Mouse (Mus musculus): Measurements from ENCODE around the gene Jmjd8. TPM values are rescaled to one million over a fixed set of nuclear protein-coding genes. Genes with fewer than 3 reads are reported as not detected.

Jmjd8 gene
- polyA plus RNA-seq, 1 experiment from 2014 or later, result 60.6 TPM

DNA sequence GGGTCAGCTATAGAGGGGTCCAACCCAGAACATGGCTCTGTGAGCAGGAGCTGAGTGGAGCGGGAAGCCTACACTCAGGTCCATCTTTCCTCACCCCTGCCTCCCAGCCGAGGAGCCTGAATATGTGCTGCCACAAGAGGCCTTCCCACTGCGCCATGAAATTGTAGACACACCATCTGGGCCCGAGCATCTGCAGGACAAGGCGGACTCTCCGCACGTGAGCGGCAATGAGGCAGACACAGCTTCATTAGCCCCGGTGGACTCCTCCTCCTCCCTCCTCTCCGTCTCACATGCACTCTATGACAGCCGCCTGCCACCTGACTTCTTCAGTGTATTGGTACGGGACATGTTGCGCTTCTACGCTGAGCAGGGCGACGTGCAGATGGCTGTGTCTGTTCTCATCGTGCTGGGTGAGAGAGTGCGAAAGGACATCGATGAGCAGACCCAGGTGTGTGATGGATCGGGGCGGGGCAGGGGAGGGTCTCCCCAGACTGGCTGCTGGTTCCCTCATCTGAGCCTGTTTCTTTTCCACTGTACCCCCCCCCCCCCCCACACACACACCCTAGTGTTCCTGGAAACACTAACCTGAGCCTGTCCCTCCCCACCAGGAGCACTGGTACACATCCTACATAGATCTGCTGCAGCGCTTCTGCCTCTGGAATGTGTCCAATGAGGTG, 983 bp upstream of the Jmjd8 start:
- no peak for ATAC-seq (ENCODE audit: low read depth)
- H3K27ac ChIP-seq (replicated peaks), result 0 out of 2 replicates have a peak overlapping the region, but pooled peaks have one; percentile 94
- 86% methylated on average over 22 of the region's 22 CpGs for WGBS
- peaks cover 85% of the 10 kb centered on the region for H3K4me1 ChIP-seq (replicated peaks)
- H3K9me3 ChIP-seq, result no peaks in the 10 kb centered on the region
- peak overlapping the region; percentile 89 for H3K9ac ChIP-seq
- no peak overlapping the region for H3K4me2 ChIP-seq
- H3K27me3 ChIP-seq, result no peaks in the 10 kb centered on the region
- H3K36me3 ChIP-seq, result peaks cover 51% of the 10 kb centered on the region
- H3K4me3 ChIP-seq, result no peak overlapping the region

DNA sequence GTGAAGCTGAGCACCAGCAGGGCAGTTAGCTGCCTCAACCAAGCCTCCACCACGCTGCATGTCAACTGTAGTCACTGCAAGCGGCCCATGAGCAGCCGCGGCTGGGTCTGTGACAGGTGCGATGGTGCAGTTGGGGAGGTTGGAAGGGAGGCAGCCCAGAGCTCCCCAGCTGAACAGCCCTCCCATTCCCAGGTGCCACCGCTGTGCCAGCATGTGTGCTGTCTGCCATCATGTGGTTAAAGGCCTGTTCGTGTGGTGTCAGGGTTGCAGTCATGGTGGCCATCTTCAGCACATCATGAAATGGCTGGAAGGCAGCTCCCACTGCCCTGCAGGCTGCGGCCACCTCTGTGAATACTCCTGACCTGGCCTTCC, 458 bp upstream of the Jmjd8 start:
- Histone ChIP-seq H3K36me3 (peaks cover 51% of the 10 kb centered on the region), H3K4me1 (replicated peaks) (peaks cover 81% of the 10 kb centered on the region), H3K27ac (replicated peaks) (peak overlapping the region; percentile 94), H3K4me3 (peak overlapping the region; percentile 76), H3K27me3 (no peaks in the 10 kb centered on the region), H3K9me3 (no peaks in the 10 kb centered on the region), H3K4me2 (peak overlapping the region; percentile 96), H3K9ac (peak overlapping the region; percentile 89)
- WGBS, result 85% methylated on average over 8 of the region's 8 CpGs
- ATAC-seq (ENCODE audit: low read depth), result no peak

DNA sequence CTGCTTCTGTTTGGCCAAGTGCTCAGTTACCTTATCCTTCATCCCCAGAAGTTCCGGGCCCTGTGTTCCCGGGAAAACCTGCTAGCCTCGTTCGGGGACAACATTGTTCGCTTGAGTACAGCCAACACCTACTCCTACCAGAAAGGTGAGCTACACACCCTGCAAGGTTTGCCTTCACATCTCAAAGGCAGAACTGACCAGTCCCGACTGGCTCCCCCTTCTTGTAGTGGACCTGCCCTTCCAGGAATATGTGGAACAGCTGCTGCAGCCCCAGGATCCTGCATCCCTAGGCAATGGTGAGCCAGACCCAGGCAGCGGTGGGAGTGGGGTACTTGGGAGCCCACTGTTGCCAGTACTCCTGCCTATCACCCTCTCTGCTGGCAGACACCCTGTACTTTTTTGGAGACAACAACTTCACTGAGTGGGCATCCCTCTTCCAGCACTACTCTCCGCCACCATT, 921 bp downstream of the Jmjd8 start:
- no peaks in the 10 kb centered on the region for H3K27me3 ChIP-seq
- peak overlapping the region; percentile 76 for H3K4me3 ChIP-seq
- no peak for ATAC-seq (ENCODE audit: low read depth)
- peak overlapping the region; percentile 94 for H3K27ac ChIP-seq (replicated peaks)
- peaks cover 84% of the 10 kb centered on the region for H3K4me1 ChIP-seq (replicated peaks)
- H3K9me3 ChIP-seq, result no peaks in the 10 kb centered on the region
- peak overlapping the region; percentile 96 for H3K4me2 ChIP-seq
- H3K36me3 ChIP-seq, result peaks cover 51% of the 10 kb centered on the region
- peak overlapping the region; percentile 89 for H3K9ac ChIP-seq
- WGBS, result 47% methylated on average over 8 of the region's 8 CpGs

DNA sequence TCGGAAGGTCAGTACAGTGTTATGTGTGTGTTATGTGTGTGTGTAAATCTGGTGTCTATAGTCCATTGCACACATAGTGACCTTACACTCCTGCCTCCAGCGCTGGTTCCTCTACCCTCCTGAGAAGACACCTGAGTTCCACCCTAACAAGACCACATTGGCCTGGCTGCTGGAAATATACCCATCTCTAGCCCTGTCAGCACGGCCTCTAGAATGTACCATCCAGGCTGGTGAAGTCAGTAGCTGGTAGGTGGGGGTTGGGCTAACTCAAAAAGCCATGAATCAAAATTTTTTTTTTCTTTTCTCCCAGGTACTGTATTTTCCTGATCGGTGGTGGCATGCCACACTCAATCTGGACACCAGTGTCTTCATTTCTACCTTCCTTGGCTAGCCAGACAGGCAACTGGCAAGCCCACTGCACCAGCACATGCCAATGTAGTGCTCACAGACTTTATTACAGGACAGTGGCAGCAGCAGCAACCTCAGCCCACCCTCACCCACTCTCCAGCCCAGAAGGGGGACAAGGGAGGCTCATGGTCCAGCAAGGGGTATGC, 1.6 kb downstream of the Jmjd8 start:
- no peak for ATAC-seq (ENCODE audit: low read depth)
- peak overlapping the region; percentile 98 for H3K4me2 ChIP-seq
- H3K4me1 ChIP-seq (replicated peaks), result peaks cover 84% of the 10 kb centered on the region
- peaks cover 55% of the 10 kb centered on the region for H3K36me3 ChIP-seq
- H3K27ac ChIP-seq (replicated peaks), result no peak overlapping the region
- no peaks in the 10 kb centered on the region for H3K27me3 ChIP-seq
- peak overlapping the region; percentile 89 for H3K9ac ChIP-seq
- no peaks in the 10 kb centered on the region for H3K9me3 ChIP-seq
- 88% methylated on average over 4 of the region's 4 CpGs for WGBS
- peak overlapping the region; percentile 76 for H3K4me3 ChIP-seq

DNA sequence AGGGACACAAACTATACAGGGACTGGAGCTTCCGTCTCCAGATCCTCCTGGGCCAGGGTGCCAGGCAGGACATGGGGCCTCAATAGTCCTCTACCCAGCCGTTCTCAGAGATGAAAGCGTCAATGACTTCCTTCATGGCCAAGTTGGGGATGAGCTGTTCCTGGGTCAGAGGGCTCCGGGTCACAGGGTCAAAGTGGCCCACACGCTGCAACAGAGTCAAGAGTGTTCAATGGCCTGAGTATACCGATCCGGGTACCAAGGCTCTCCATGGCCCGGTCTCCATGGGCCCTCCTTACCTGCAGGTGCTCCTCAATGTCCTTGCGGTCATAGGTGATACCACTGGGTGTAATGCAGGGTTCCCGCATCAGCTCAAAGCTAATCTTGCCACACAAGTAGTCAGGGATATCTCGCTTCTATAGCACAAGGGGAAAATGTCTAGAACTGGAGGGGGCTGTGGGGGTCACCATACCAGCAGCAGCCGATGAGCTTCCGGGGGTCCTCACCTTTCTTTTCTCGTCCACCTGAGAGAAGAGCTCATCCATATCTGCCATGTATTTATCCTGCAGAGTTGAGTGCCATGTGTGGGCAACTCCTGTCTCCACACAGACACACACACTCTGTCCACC, 2.3 kb downstream of the Jmjd8 start:
- Histone ChIP-seq H3K36me3 (peaks cover 56% of the 10 kb centered on the region), H3K9me3 (no peaks in the 10 kb centered on the region), H3K9ac (peak overlapping the region; percentile 85; the same call in 1 of the 2 replicates), H3K4me2 (peak overlapping the region; percentile 98), H3K4me3 (peak overlapping the region; percentile 76), H3K27ac (replicated peaks) (no peak overlapping the region), H3K27me3 (no peaks in the 10 kb centered on the region), H3K4me1 (replicated peaks) (peaks cover 84% of the 10 kb centered on the region)
- 86% methylated on average over 14 of the region's 14 CpGs for WGBS
- ATAC-seq (ENCODE audit: low read depth), result no peak

DNA sequence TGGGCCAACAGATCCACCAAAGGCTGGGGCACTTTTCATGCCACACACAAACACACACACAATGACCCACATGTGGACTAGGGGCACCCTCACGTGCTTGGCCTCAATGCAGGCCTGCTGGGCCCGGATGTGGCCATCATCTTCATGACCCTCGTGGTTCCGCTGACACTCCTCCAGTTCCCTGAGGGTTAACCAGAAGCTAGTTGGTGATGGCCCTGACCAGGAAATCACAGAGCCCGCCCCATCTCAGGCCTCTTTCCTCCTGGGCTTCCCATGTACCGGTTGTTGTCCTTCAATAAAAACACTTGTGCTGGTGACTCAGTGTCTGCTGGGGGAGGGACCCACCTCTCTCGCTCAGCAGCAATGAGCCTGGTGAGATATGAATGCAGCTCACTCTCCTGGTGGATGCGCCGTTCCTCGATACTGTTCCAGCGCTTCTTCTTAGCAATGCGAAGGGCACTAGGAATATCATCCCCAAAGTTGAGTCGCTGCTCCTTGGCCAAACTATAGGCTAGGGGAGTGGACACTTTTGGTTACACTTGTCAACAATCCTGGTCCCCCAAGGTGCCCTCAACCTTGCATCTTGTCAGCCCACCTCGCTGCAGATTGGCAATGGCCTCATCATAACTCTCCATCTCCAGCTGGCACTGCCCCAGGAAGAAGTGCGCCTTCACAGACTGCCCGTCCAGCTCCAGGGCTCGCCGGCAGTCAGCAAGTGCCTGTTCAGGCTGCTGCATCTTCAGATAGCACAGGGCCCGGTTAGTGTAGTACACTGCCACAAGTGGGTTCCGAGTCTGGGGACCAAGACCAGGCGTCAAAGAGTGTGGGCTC, 3.0 kb downstream of the Jmjd8 start:
- peaks cover 84% of the 10 kb centered on the region for H3K4me1 ChIP-seq (replicated peaks)
- peak overlapping the region; percentile 76 for H3K4me3 ChIP-seq
- peak overlapping the region; percentile 98 for H3K4me2 ChIP-seq
- no peak for ATAC-seq (ENCODE audit: low read depth)
- peak overlapping the region; percentile 85 for H3K9ac ChIP-seq
- H3K27ac ChIP-seq (replicated peaks), result peak overlapping the region; percentile 94
- peaks cover 48% of the 10 kb centered on the region for H3K36me3 ChIP-seq
- WGBS, result 62% methylated on average over 21 of the region's 21 CpGs
- H3K9me3 ChIP-seq, result no peaks in the 10 kb centered on the region
- H3K27me3 ChIP-seq, result no peaks in the 10 kb centered on the region

DNA sequence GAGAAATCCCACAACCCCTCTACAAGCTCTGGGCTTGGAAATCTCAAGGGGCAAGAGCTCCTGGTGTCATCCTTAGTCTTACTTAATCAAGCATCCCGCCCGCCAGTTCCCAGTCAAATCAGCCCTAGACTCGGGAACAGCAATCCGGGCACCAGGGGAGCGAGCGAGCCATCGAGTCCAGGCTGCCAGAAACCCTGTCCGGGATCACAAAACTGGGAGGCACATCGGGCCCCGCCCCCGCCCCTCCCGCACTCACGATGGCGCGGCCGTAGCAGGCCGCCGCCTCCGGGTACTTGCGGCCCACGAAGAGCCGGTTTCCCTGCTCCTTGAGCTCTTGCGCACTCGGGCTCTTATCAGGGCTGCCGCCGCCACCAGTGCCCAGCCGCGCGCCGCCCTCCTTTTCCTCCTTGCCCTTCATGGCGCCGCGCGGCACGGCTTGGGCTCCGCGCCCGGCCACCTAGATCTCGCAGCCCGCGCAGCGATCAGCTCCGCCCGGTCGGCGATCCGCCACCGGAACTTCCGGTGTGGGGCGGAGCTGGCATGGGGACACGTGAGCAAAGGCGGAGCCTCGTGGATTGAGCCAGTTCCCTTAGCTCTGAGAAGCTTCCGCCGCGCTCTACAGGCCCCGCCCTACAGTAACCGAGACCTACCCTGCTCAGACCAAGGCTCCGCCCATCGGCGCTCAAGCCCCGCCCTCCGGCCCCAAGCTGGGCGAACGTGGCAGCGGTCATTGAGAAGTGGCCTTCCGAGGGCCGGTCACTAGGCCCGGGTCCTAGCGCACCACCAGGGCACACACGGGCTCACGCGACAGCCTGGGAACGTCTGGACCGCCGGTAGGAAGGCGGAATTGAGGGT, 4.0 kb downstream of the Jmjd8 start:
- H3K36me3 ChIP-seq, result peaks cover 38% of the 10 kb centered on the region
- ATAC-seq (ENCODE audit: low read depth), result peak; percentile 91
- WGBS, result under 1% methylated on average over 77 of the region's 77 CpGs
- H3K4me2 ChIP-seq, result peak overlapping the region; percentile 98
- peak overlapping the region; percentile 76 for H3K4me3 ChIP-seq
- no peaks in the 10 kb centered on the region for H3K27me3 ChIP-seq
- peak overlapping the region; percentile 85 for H3K9ac ChIP-seq
- no peaks in the 10 kb centered on the region for H3K9me3 ChIP-seq
- H3K27ac ChIP-seq (replicated peaks), result peak overlapping the region; percentile 94
- peaks cover 84% of the 10 kb centered on the region for H3K4me1 ChIP-seq (replicated peaks)

DNA sequence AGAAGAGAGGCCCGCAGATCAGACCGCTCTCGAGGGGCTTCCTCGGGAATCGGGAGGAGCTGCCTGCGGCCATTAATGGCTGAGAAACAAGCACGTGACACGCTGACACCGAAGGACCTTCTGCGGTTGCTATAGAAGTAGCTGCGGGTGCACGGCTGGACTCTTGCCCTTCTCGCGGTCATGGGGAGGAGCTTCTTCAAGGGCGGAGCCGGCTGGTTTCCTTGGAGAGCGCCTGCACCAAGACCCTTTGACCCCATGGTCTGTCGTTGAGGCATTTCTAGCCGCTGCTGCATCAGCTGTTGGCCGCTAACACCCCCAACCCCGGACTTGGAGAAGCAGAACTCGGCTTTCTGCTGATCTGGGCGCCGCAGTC, 4.6 kb downstream of the Jmjd8 start, which contains the start of gene Stub1:
TSS of gene Stub1 (minus strand) at position 114 of the 373 bp plus-strand sequence.
- peak; percentile 54 for ATAC-seq (ENCODE audit: low read depth)
- Histone ChIP-seq H3K4me3 (peak within 1 kb of the TSS; percentile 76), H3K36me3 (peaks cover 37% of the 10 kb centered on the region), H3K27me3 (no peaks in the 10 kb centered on the region), H3K9me3 (no peaks in the 10 kb centered on the region), H3K4me1 (replicated peaks) (peaks cover 84% of the 10 kb centered on the region), H3K9ac (peak within 1 kb of the TSS; percentile 85), H3K4me2 (peak within 1 kb of the TSS; percentile 98), H3K27ac (replicated peaks) (peak within 1 kb of the TSS; percentile 94)
- WGBS, result under 1% methylated on average over 24 of the region's 24 CpGs

DNA sequence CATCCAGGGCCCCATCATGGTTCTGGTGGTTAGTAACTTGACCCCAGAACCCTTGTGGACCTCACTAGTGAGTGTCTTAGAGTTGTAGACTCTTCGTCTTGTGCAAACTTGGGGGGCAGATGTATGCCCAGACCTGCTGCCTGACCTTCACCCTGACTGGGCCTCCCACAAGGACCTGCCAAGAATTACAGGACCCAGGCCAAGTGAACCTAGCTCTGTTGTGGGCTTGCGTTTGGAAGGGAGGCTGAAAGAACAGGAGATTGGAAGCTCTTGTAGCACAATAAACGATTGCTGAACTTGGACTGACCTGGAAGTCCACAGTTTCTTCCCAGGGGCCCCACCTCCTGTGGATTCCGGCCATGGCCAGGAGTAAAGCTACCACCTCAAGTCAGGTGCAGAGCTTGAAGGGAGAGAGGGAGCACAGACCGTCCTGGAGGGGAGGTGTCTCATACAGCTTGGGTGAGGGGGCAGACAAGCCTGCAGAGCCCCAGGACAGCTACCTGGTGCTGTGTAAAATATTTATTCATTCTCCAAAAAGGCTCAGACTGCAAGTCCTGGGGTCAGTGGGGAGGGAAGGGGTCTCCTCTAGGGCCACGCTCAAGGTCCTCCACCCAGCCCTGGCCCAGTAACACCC, 5.4 kb downstream of the Jmjd8 start:
- Histone ChIP-seq H3K9ac (peak overlapping the region; percentile 76), H3K4me2 (peak overlapping the region; percentile 98), H3K9me3 (no peaks in the 10 kb centered on the region), H3K36me3 (peaks cover 41% of the 10 kb centered on the region), H3K4me3 (peak overlapping the region; percentile 76), H3K27ac (replicated peaks) (peak overlapping the region; percentile 94), H3K4me1 (replicated peaks) (peaks cover 87% of the 10 kb centered on the region), H3K27me3 (no peaks in the 10 kb centered on the region)
- WGBS, result 55% methylated on average over 6 of the region's 6 CpGs
- no peak for ATAC-seq (ENCODE audit: low read depth)

DNA sequence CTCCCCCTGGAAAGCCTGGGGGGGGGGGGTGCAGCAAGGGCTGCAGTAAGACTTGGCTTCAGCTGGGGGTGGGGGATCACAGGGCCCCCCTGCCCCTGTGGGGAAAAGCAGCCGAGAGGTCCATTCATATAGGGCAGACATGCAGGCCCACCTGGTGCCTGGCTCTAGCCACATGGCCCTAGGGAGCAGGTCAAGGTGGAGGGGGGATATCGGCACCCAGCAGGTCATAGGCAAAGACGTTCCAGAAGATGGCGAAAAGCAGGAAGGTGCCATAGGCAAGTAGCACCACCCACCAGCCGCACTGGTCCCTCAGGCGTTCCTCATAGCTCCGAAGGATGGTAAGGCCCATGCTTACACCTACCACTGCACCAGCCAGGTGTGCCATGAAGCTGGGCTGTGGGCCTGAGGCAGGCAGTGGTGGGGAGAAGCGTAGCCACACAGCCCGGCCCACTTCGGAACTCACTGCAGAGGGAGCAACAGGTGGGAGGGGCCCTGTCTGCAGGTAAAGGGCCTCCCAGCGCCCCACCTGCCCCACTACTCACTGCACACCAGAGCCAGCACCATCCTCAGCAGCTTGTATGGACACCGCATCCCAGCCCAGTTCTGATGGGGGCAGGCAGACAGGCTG, 6.0 kb downstream of the Jmjd8 start:
- ATAC-seq (ENCODE audit: low read depth), result no peak
- Histone ChIP-seq H3K4me3 (peak overlapping the region; percentile 76), H3K9ac (peak overlapping the region; percentile 76), H3K27ac (replicated peaks) (peak overlapping the region; percentile 94; the same call in 1 of the 2 replicates), H3K36me3 (peaks cover 47% of the 10 kb centered on the region), H3K4me2 (peak overlapping the region; percentile 98), H3K4me1 (replicated peaks) (peaks cover 82% of the 10 kb centered on the region), H3K27me3 (no peaks in the 10 kb centered on the region), H3K9me3 (no peaks in the 10 kb centered on the region)
- 92% methylated on average over 12 of the region's 12 CpGs for WGBS
